Mouse (Mus musculus): ENCODE results near the gene Gigyf2. TPM values are rescaled to one million over a fixed set of nuclear protein-coding genes. Genes with fewer than 3 reads are reported as not detected.

Gene Gigyf2
- polyA plus RNA-seq, 1 experiment from 2014 or later: 62.9 TPM

DNA sequence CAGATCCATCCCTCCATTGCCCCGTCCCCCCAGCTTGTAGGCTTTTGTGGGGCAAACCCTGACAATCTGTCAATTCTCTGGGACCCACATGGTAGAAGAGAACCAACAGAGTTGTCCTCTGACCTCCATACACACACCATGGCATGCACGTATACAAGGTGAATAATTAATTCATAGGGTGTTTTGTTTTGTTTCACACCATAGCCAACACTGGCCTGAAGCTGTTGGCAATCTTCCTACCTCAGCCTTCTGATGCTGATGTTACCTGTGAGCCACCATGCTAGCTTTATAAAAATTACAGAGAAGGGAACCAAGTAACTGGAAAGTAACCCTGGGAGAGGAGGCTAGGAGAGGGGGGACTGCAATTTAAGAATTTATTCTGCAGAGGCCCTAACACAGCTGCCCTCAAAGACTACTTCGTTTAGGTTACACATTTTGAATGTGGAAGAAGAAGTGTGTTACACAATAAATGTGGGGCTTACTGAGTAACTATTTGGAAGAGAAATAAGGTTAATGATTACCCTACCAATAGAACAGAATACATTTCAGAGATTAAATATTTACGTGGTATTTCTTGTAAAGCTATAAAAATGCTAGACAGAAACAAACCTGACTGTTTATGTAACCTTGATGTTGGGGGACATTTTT lies 32.6 kb upstream of the Gigyf2 start:
- Histone ChIP-seq H3K4me1 (ENCODE audit: control insufficient read depth, insufficient read depth, low read length) (no peaks in the 10 kb centered on the region), H3K9me3 (ENCODE audit: control insufficient read depth, low read length) (no peaks in the 10 kb centered on the region), H3K27ac (ENCODE audit: low read depth, low read length) (no peak overlapping the region), H3K9ac (ENCODE audit: low read length) (no peak overlapping the region), H3K36me3 (ENCODE audit: control insufficient read depth, insufficient read depth, low read length) (no peaks in the 10 kb centered on the region), H3K4me2 (ENCODE audit: low read depth) (no peak overlapping the region), H3K27me3 (ENCODE audit: control insufficient read depth, insufficient read depth, low read length) (no peaks in the 10 kb centered on the region), H3K4me3 (ENCODE audit: low read depth, low read length) (no peak overlapping the region)
- DNase-seq (ENCODE audit: low spot score) (no peak), ATAC-seq (ENCODE audit: insufficient read depth, low FRiP score, low TSS enrichment) (no peak)
- 76% methylated on average over 4 of the region's 4 CpGs for WGBS

DNA sequence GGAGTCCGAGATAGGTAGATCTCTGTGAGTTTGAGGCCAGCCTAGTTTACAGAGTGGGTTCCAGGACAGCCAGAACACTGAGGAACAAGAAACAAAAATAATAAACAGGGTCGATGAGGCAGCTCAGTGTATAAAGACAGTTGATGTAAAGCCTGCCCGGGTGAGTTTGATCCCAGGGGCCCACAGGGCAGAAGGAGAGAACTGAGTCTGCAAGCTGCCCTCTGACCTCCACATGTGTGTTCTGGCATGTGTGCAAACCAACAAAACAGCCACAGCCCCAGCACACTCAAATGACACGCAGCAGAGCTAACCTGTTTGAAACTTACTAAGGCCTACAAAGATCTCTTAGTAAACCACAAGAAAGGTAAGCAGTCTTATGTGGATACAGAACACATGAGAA lies 31.8 kb upstream of the Gigyf2 start:
- Histone ChIP-seq H3K9me3 (ENCODE audit: control insufficient read depth, low read length) (no peaks in the 10 kb centered on the region), H3K4me1 (ENCODE audit: control insufficient read depth, insufficient read depth, low read length) (no peaks in the 10 kb centered on the region), H3K36me3 (ENCODE audit: control insufficient read depth, insufficient read depth, low read length) (no peaks in the 10 kb centered on the region), H3K27ac (ENCODE audit: low read depth, low read length) (no peak overlapping the region), H3K9ac (ENCODE audit: low read length) (no peak overlapping the region), H3K4me3 (ENCODE audit: low read depth, low read length) (no peak overlapping the region), H3K27me3 (ENCODE audit: control insufficient read depth, insufficient read depth, low read length) (no peaks in the 10 kb centered on the region), H3K4me2 (ENCODE audit: low read depth) (no peak overlapping the region)
- DNase-seq (ENCODE audit: low spot score): no peak
- no peak for ATAC-seq (ENCODE audit: insufficient read depth, low FRiP score, low TSS enrichment)
- 70% methylated on average over 4 of the region's 4 CpGs for WGBS

DNA sequence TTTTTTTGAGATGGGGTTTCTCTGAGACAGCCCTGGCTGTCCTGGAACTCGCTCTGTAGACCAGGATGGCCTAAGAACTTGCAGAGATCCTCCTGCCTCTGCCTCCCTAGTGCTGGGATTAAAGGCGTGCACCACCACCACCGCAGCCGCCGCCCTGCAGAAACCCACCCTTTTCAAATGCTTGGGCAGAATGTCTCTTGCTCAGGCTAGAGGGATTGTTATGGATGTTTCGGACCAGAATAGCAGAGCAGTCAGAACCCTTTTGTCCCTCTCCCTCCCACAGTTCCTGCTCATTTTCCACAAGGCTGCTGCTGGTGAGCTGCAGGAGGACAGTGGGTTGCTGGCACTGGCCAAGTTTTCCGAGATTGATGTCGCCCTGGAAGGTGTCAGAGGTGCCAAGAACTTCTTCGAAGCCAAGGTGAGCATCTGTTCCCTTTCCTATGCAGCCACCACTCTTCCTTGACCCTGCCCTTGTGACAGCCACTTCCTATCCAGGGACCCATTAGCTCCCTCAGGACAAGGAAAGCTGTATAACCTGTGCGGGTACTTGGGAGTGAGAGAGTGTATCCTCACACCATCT lies 29.4 kb upstream of the Gigyf2 start:
- WGBS: 84% methylated on average over 10 of the region's 10 CpGs

DNA sequence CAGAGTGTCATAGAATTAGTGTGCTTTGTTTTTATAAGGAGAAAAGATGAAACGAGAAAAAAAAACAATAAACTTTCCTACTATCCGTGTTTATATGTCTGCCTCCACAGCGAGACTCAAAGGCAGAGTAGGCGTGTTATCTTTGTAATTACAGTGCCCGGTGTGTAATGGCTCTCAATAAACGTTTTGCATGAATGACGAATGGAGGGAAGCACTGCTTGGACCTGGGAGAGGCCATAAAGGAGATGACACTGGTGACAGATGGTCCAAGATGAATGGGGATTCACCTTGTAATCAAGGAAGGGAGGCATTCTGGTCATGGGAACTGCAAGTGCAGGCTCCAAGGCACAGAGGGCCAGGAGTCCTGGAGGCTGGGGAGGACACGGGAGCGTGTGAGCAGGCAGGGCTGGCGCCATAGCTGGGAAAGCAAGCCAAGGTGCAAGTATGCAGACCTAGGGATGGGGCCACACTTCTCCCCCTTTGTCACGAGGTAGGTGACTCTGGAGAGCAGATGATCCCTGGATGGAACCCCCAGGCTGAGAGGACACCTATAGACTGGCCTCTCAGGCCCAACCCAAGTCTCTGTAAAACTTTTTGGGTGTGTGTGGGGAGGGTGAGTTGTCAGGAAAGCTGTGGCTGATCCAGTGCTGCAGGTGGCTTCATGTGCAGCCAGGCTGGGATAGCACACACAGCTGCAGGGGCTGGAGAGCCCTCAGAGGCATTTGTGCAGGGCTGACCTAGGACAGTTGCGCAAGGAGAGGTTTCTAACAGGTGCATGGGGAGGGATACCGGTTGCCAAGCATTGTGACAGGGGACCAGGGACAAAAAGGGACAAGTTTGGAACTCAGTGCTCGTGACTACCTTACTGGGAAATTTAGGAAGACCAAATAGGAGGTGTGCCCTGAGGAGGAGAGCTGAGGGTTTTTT lies 26.2 kb upstream of the Gigyf2 start:
- no peak overlapping the region for H3K27ac ChIP-seq (ENCODE audit: low read depth, low read length)
- H3K4me3 ChIP-seq (ENCODE audit: low read depth, low read length): no peak overlapping the region
- no peak for ATAC-seq (ENCODE audit: insufficient read depth, low FRiP score, low TSS enrichment)
- H3K4me2 ChIP-seq (ENCODE audit: low read depth): no peak overlapping the region
- DNase-seq (ENCODE audit: low spot score): no peak
- H3K9ac ChIP-seq (ENCODE audit: low read length): no peak overlapping the region
- H3K27me3 ChIP-seq (ENCODE audit: control insufficient read depth, insufficient read depth, low read length): no peaks in the 10 kb centered on the region
- H3K9me3 ChIP-seq (ENCODE audit: control insufficient read depth, low read length): no peaks in the 10 kb centered on the region
- no peaks in the 10 kb centered on the region for H3K36me3 ChIP-seq (ENCODE audit: control insufficient read depth, insufficient read depth, low read length)
- no peaks in the 10 kb centered on the region for H3K4me1 ChIP-seq (ENCODE audit: control insufficient read depth, insufficient read depth, low read length)
- 58% methylated on average over 14 of the region's 14 CpGs for WGBS

More for the DNA sequence above, 29.4 kb upstream of the Gigyf2 start:
- Histone ChIP-seq H3K9me3 (ENCODE audit: control insufficient read depth, low read length) (no peaks in the 10 kb centered on the region), H3K4me2 (ENCODE audit: low read depth) (no peak overlapping the region), H3K36me3 (ENCODE audit: control insufficient read depth, insufficient read depth, low read length) (no peaks in the 10 kb centered on the region), H3K9ac (ENCODE audit: low read length) (no peak overlapping the region), H3K4me3 (ENCODE audit: low read depth, low read length) (no peak overlapping the region), H3K27ac (ENCODE audit: low read depth, low read length) (no peak overlapping the region), H3K27me3 (ENCODE audit: control insufficient read depth, insufficient read depth, low read length) (no peaks in the 10 kb centered on the region), H3K4me1 (ENCODE audit: control insufficient read depth, insufficient read depth, low read length) (no peaks in the 10 kb centered on the region)
- DNase-seq (ENCODE audit: low spot score) (no peak), ATAC-seq (ENCODE audit: insufficient read depth, low FRiP score, low TSS enrichment) (no peak)

DNA sequence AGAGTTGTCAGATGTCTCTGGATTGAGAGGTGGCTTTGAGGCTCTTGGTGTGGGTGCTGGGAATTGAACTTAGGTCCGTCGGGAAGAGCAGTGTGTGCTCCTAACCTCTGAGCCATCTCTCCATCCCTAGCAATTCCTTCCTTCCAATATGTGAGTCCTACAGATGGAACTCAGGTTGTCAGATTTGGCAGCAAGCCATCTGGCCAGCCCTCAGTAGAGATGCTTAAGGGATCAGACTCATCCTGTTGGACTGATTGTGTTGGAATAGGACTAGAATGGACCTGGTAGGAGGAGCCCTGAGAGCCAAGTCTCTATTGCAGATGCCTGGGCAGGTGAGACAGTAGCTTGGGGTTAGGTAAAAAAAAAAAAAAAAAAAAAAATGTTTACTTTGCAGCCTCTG lies 24.8 kb upstream of the Gigyf2 start:
- no peaks in the 10 kb centered on the region for H3K4me1 ChIP-seq (ENCODE audit: control insufficient read depth, insufficient read depth, low read length)
- no peaks in the 10 kb centered on the region for H3K36me3 ChIP-seq (ENCODE audit: control insufficient read depth, insufficient read depth, low read length)
- H3K4me2 ChIP-seq (ENCODE audit: low read depth): no peak overlapping the region
- no peaks in the 10 kb centered on the region for H3K27me3 ChIP-seq (ENCODE audit: control insufficient read depth, insufficient read depth, low read length)
- H3K4me3 ChIP-seq (ENCODE audit: low read depth, low read length): no peak overlapping the region
- ATAC-seq (ENCODE audit: insufficient read depth, low FRiP score, low TSS enrichment): no peak
- no peak overlapping the region for H3K27ac ChIP-seq (ENCODE audit: low read depth, low read length)
- no peak overlapping the region for H3K9ac ChIP-seq (ENCODE audit: low read length)
- no peaks in the 10 kb centered on the region for H3K9me3 ChIP-seq (ENCODE audit: control insufficient read depth, low read length)
- DNase-seq (ENCODE audit: low spot score): no peak
- WGBS: 92% methylated on average over 2 of the region's 2 CpGs

DNA sequence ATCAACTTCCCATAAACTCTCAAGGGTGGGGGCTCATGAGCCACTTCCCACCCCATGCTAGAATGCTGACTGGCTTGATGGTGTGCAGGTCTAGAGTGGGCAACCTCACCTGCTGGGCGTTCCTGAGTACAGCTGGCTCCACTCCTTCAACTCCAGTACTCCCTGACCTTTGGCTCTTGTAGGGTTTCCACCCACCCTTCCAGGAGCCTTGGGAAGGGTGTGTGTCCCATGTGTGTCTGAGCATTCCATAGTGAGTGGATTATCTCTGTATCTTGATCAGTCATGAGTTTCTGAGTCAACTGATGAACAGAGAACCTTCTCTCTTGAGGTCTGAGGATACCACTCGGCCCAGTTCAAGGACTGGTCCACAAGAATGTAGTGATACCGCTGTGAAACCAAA lies 17.8 kb upstream of the Gigyf2 start:
- no peak overlapping the region for H3K27ac ChIP-seq (ENCODE audit: low read depth, low read length)
- DNase-seq (ENCODE audit: low spot score): no peak
- WGBS: 84% methylated on average over 3 of the region's 3 CpGs
- H3K4me2 ChIP-seq (ENCODE audit: low read depth): no peak overlapping the region
- no peaks in the 10 kb centered on the region for H3K27me3 ChIP-seq (ENCODE audit: control insufficient read depth, insufficient read depth, low read length)
- no peak overlapping the region for H3K9ac ChIP-seq (ENCODE audit: low read length)
- H3K4me3 ChIP-seq (ENCODE audit: low read depth, low read length): no peak overlapping the region
- no peaks in the 10 kb centered on the region for H3K36me3 ChIP-seq (ENCODE audit: control insufficient read depth, insufficient read depth, low read length)
- ATAC-seq (ENCODE audit: insufficient read depth, low FRiP score, low TSS enrichment): no peak
- no peaks in the 10 kb centered on the region for H3K9me3 ChIP-seq (ENCODE audit: control insufficient read depth, low read length)
- no peaks in the 10 kb centered on the region for H3K4me1 ChIP-seq (ENCODE audit: control insufficient read depth, insufficient read depth, low read length)

DNA sequence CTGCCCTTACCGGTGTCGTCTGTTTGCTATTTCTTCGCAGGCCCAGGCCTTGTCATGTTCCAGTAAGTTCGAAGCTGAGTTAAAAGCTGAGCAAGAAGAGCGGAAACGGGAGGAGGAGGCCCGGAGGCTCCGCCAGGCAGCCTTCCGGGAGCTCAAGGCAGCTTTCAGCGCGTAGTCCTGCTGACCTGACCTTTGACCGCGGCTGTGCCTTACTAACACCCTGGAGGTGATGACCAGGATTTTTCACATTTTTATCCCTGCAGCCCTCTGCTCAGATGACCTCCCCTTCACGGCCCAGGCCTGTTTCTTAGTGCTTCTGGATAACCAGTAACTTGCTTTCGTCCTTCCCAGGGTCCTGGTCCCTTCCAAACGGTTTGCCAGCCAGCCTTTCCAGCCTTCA lies 17.2 kb upstream of the Gigyf2 start:
- ATAC-seq (ENCODE audit: insufficient read depth, low FRiP score, low TSS enrichment) (no peak), DNase-seq (ENCODE audit: low spot score) (no peak)
- WGBS: 85% methylated on average over 16 of the region's 16 CpGs

DNA sequence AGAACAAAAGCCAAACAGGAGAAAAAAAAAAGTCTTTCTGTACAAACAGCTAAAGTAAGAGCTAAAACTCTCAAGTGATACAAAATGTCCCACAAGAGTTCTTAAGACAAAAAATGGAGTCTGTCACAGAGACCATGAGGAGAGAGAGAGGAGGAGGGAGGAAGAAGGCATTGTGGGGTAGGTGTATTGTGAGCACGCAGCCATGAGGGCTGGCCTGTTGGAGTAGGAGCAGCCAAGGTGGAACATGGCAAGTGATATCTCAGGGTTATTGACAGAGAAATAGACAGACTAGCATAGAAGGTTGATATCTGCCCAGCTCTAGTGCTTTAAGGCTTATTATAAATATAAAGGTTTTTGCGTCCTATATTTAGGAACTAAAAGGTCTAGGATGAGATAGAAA lies 14.1 kb upstream of the Gigyf2 start:
- DNase-seq (ENCODE audit: low spot score) (no peak), ATAC-seq (ENCODE audit: insufficient read depth, low FRiP score, low TSS enrichment) (no peak)
- Histone ChIP-seq H3K36me3 (ENCODE audit: control insufficient read depth, insufficient read depth, low read length) (no peaks in the 10 kb centered on the region), H3K9ac (ENCODE audit: low read length) (no peak overlapping the region), H3K9me3 (ENCODE audit: control insufficient read depth, low read length) (no peaks in the 10 kb centered on the region), H3K4me2 (ENCODE audit: low read depth) (no peak overlapping the region), H3K27ac (ENCODE audit: low read depth, low read length) (no peak overlapping the region), H3K4me3 (ENCODE audit: low read depth, low read length) (no peak overlapping the region), H3K4me1 (ENCODE audit: control insufficient read depth, insufficient read depth, low read length) (no peaks in the 10 kb centered on the region), H3K27me3 (ENCODE audit: control insufficient read depth, insufficient read depth, low read length) (no peaks in the 10 kb centered on the region)
- WGBS: 93% methylated on average over 2 of the region's 2 CpGs

More for the DNA sequence above, 17.2 kb upstream of the Gigyf2 start:
- no peak overlapping the region for H3K4me2 ChIP-seq (ENCODE audit: low read depth)
- H3K9ac ChIP-seq (ENCODE audit: low read length): no peak overlapping the region
- no peaks in the 10 kb centered on the region for H3K9me3 ChIP-seq (ENCODE audit: control insufficient read depth, low read length)
- H3K4me3 ChIP-seq (ENCODE audit: low read depth, low read length): no peak overlapping the region
- H3K27me3 ChIP-seq (ENCODE audit: control insufficient read depth, insufficient read depth, low read length): no peaks in the 10 kb centered on the region
- no peaks in the 10 kb centered on the region for H3K36me3 ChIP-seq (ENCODE audit: control insufficient read depth, insufficient read depth, low read length)
- H3K27ac ChIP-seq (ENCODE audit: low read depth, low read length): no peak overlapping the region
- H3K4me1 ChIP-seq (ENCODE audit: control insufficient read depth, insufficient read depth, low read length): no peaks in the 10 kb centered on the region
